Mouse (Mus musculus) ES-Bruce4 (cell line): ENCODE measurements at regions not wholly inside any gene's neighbourhood (a gene's known extent, or its start where the extent isn't known, plus 50 kb on each side); places are given as distances from the start of the nearest gene placed in this dataset.
"Not testable (repeated sequence)": the region's sequence is repeated elsewhere in the genome, so short reads cannot be mapped to it uniquely, and the experiment has no call there.

Source experiments
- H3K27ac ChIP-seq: 2 replicates; pipeline ENCODE4 v1.5.1; 2012; ENCODE audit warnings: low read length, inconsistent platforms; ENCODE audit not compliant: insufficient read depth
- H3K27me3 ChIP-seq: 2 replicates; pipeline ENCODE4 v1.6.1; 2012; ENCODE audit warnings: mild to moderate bottlenecking, low read length, inconsistent platforms; ENCODE audit not compliant: control insufficient read depth, poor library complexity, insufficient read depth, severe bottlenecking
- H3K36me3 ChIP-seq: 2 replicates; pipeline ENCODE4 v1.6.1; 2012; ENCODE audit warnings: inconsistent platforms, mild to moderate bottlenecking, low read length, moderate library complexity; ENCODE audit not compliant: control insufficient read depth, poor library complexity, insufficient read depth, severe bottlenecking
- H3K4me1 ChIP-seq: one replicate; pipeline ENCODE4 v1.8.1; 2011; ENCODE audit warnings: low read length; ENCODE audit not compliant: control insufficient read depth, insufficient read depth
- H3K4me3 ChIP-seq: 2 replicates; pipeline ENCODE4 v1.5.1; 2011; ENCODE audit warnings: low read depth, mild to moderate bottlenecking, low read length
- H3K9ac ChIP-seq: 2 replicates; pipeline ENCODE4 v1.6.1; 2012; ENCODE audit warnings: low read depth, mild to moderate bottlenecking, inconsistent platforms; ENCODE audit not compliant: poor library complexity, severe bottlenecking
- H3K9me3 ChIP-seq: replicated peaks from 2 replicates; pipeline ENCODE4 v1.6.1; 2012; ENCODE audit warnings: mild to moderate bottlenecking, low read length, inconsistent platforms; ENCODE audit not compliant: control insufficient read depth, poor library complexity, insufficient read depth, severe bottlenecking
- CTCF ChIP-seq: IDR thresholded peaks from one replicate; pipeline ENCODE4 v1.8.1; 2011; ENCODE audit warnings: low read depth, low read length
- EP300 ChIP-seq: IDR thresholded peaks from 2 replicates; pipeline ENCODE4 v1.6.1; 2011; ENCODE audit warnings: low read depth, low read length; ENCODE audit not compliant: insufficient read depth
- POLR2A ChIP-seq: IDR thresholded peaks from one replicate; pipeline ENCODE4 v1.8.1; 2011; ENCODE audit warnings: low read length; ENCODE audit not compliant: insufficient read depth

GRCm38 (mm10) chr14:61756651-61757050 lies 149.4 kb downstream of the Kcnrg start:
- H3K9ac ChIP-seq: no peak overlapping the region
- H3K27me3 ChIP-seq: no peaks in the 10 kb centered on the region
- no peaks in the 10 kb centered on the region for H3K36me3 ChIP-seq
- no peaks in the 10 kb centered on the region for H3K9me3 ChIP-seq
- no peak overlapping the region for H3K4me3 ChIP-seq
- TF ChIP-seq EP300 (no peak), CTCF (no peak), POLR2A (no peak)
- H3K27ac ChIP-seq: no peak overlapping the region
- no peaks in the 10 kb centered on the region for H3K4me1 ChIP-seq

GRCm38 (mm10) chr14:61757086-61757822 lies 150.0 kb downstream of the Kcnrg start:
- TF ChIP-seq POLR2A (no peak), EP300 (no peak), CTCF (no peak)
- Histone ChIP-seq H3K27me3 (no peaks in the 10 kb centered on the region), H3K4me3 (no peak overlapping the region), H3K27ac (no peak overlapping the region), H3K4me1 (no peaks in the 10 kb centered on the region), H3K36me3 (no peaks in the 10 kb centered on the region), H3K9me3 (no peaks in the 10 kb centered on the region), H3K9ac (no peak overlapping the region)

DNA sequence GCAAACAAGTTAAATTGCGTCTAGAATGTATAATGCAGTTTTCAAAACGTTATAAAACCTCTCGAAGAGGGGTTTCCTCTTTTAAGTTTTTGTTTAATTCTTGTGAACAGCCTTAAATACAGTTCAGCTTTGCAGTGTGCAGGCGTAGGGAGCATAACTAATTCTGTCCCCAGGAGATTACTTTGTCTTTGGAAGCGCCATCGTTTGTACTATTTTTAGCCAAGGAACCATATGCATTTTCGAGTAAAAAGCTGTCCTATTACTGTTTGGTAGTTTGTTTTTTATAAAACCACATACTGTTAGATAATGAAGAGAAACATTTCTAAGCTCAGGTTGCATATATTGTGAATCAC lies 150.5 kb downstream of the Kcnrg start:
- H3K27ac ChIP-seq: no peak overlapping the region
- no peaks in the 10 kb centered on the region for H3K36me3 ChIP-seq
- H3K27me3 ChIP-seq: no peaks in the 10 kb centered on the region
- no peak overlapping the region for H3K4me3 ChIP-seq
- no peak for TF ChIP-seq CTCF
- TF ChIP-seq POLR2A: no peak
- no peak for TF ChIP-seq EP300
- no peaks in the 10 kb centered on the region for H3K4me1 ChIP-seq
- no peaks in the 10 kb centered on the region for H3K9me3 ChIP-seq
- H3K9ac ChIP-seq: no peak overlapping the region

GRCm38 (mm10) chr14:61758586-61758985 lies 151.3 kb downstream of the Kcnrg start:
- no peak overlapping the region for H3K9ac ChIP-seq
- TF ChIP-seq POLR2A: no peak
- TF ChIP-seq EP300: no peak
- TF ChIP-seq CTCF: no peak
- no peaks in the 10 kb centered on the region for H3K36me3 ChIP-seq
- H3K4me3 ChIP-seq: no peak overlapping the region
- no peaks in the 10 kb centered on the region for H3K9me3 ChIP-seq
- no peak overlapping the region for H3K27ac ChIP-seq
- H3K27me3 ChIP-seq: no peaks in the 10 kb centered on the region
- no peaks in the 10 kb centered on the region for H3K4me1 ChIP-seq

GRCm38 (mm10) chr14:61760176-61760575 lies 152.9 kb downstream of the Kcnrg start:
- not testable (repeated sequence) for H3K4me1 ChIP-seq, H3K9me3 ChIP-seq, H3K4me3 ChIP-seq, H3K27me3 ChIP-seq, H3K27ac ChIP-seq, H3K9ac ChIP-seq, H3K36me3 ChIP-seq

- H3K27me3 ChIP-seq: no peaks in the 10 kb centered on the region
- TF ChIP-seq POLR2A (no peak), CTCF (no peak), EP300 (no peak)
- H3K27ac ChIP-seq: no peak overlapping the region
- H3K9ac ChIP-seq: no peak overlapping the region
- H3K9me3 ChIP-seq: no peaks in the 10 kb centered on the region
- H3K4me1 ChIP-seq: no peaks in the 10 kb centered on the region
- H3K4me3 ChIP-seq: no peak overlapping the region
- no peaks in the 10 kb centered on the region for H3K36me3 ChIP-seq
Measured at GRCm38 (mm10) chr14:61762076-61762475, 154.8 kb downstream of the Kcnrg start.
